Mouse (Mus musculus): ENCODE data around the gene Slc9a9. TPM values are rescaled to one million over a fixed set of nuclear protein-coding genes. Genes with fewer than 3 reads are reported as not detected.
A peak's percentile ranks its signal among the peaks of the same experiment; 100 is the strongest.

Slc9a9 gene
- polyA plus RNA-seq, 1 experiment: 8.9 TPM

- H3K27ac ChIP-seq (ENCODE audit: insufficient read depth, low read length): no peak overlapping the region
- WGBS: 84% methylated on average over 2 of the region's 2 CpGs
- no peak for DNase-seq
Measured at GRCm38 (mm10) chr9:94686380-94686779, 16.7 kb downstream of the Slc9a9 start.

GRCm38 (mm10) chr9:94687203-94687859 lies 17.6 kb downstream of the Slc9a9 start:
- Histone ChIP-seq H3K27ac (ENCODE audit: insufficient read depth, low read length) (no peak overlapping the region), H3K4me1 (ENCODE audit: control insufficient read depth, insufficient read depth, low read length) (peaks cover 2% of the 10 kb centered on the region), H3K4me3 (replicated peaks; ENCODE audit: insufficient read depth, low read depth, low read length) (no peak overlapping the region), H3K27me3 (ENCODE audit: control insufficient read depth, insufficient read depth, low read length) (no peaks in the 10 kb centered on the region)
- TF ChIP-seq CTCF (IDR thresholded peaks at IDR 0.05; ENCODE audit: borderline replicate concordance, insufficient read depth, low read depth, low read length) (no peak), POLR2A (IDR thresholded peaks at IDR 0.05; ENCODE audit: borderline replicate concordance, insufficient read depth, low read length) (no peak)
- WGBS: 100% methylated on average over 1 of the region's 1 CpGs
- DNase-seq: no peak

More at GRCm38 (mm10) chr9:94686380-94686779, 16.7 kb downstream of the Slc9a9 start:
- TF ChIP-seq POLR2A (IDR thresholded peaks at IDR 0.05; ENCODE audit: borderline replicate concordance, insufficient read depth, low read length) (no peak), CTCF (IDR thresholded peaks at IDR 0.05; ENCODE audit: borderline replicate concordance, insufficient read depth, low read depth, low read length) (no peak)
- Histone ChIP-seq H3K27me3 (ENCODE audit: control insufficient read depth, insufficient read depth, low read length) (no peaks in the 10 kb centered on the region), H3K4me3 (replicated peaks; ENCODE audit: insufficient read depth, low read depth, low read length) (no peak overlapping the region), H3K4me1 (ENCODE audit: control insufficient read depth, insufficient read depth, low read length) (no peaks in the 10 kb centered on the region; the same call in 1 of the 2 replicates)

GRCm38 (mm10) chr9:94691311-94692087 lies 21.8 kb downstream of the Slc9a9 start:
- no peak overlapping the region for H3K27ac ChIP-seq (ENCODE audit: insufficient read depth, low read length)
- WGBS: 82% methylated on average over 10 of the region's 10 CpGs

GRCm38 (mm10) chr9:94692122-94692521 lies 22.4 kb downstream of the Slc9a9 start:
- H3K4me3 ChIP-seq (replicated peaks; ENCODE audit: insufficient read depth, low read depth, low read length): no peak overlapping the region
- DNase-seq: peak in 1 of 2 experiments; percentile 29
- H3K27ac ChIP-seq (ENCODE audit: insufficient read depth, low read length): no peak overlapping the region
- H3K27me3 ChIP-seq (ENCODE audit: control insufficient read depth, insufficient read depth, low read length): no peaks in the 10 kb centered on the region
- no peak for TF ChIP-seq CTCF (IDR thresholded peaks at IDR 0.05; ENCODE audit: borderline replicate concordance, insufficient read depth, low read depth, low read length)
- no peak for TF ChIP-seq POLR2A (IDR thresholded peaks at IDR 0.05; ENCODE audit: borderline replicate concordance, insufficient read depth, low read length)
- 10% methylated on average over 7 of the region's 7 CpGs for WGBS
- H3K4me1 ChIP-seq (ENCODE audit: control insufficient read depth, insufficient read depth, low read length): peaks cover 5% of the 10 kb centered on the region

More at GRCm38 (mm10) chr9:94691311-94692087, 21.8 kb downstream of the Slc9a9 start:
- H3K27me3 ChIP-seq (ENCODE audit: control insufficient read depth, insufficient read depth, low read length): no peaks in the 10 kb centered on the region
- no peak for DNase-seq
- TF ChIP-seq POLR2A (IDR thresholded peaks at IDR 0.05; ENCODE audit: borderline replicate concordance, insufficient read depth, low read length) (no peak), CTCF (IDR thresholded peaks at IDR 0.05; ENCODE audit: borderline replicate concordance, insufficient read depth, low read depth, low read length) (no peak)
- peaks cover 5% of the 10 kb centered on the region for H3K4me1 ChIP-seq (ENCODE audit: control insufficient read depth, insufficient read depth, low read length)
- H3K4me3 ChIP-seq (replicated peaks; ENCODE audit: insufficient read depth, low read depth, low read length): no peak overlapping the region

GRCm38 (mm10) chr9:94694243-94694642 lies 24.5 kb downstream of the Slc9a9 start:
- Histone ChIP-seq H3K4me1 (ENCODE audit: control insufficient read depth, insufficient read depth, low read length) (peaks cover 5% of the 10 kb centered on the region), H3K27ac (ENCODE audit: insufficient read depth, low read length) (no peak overlapping the region), H3K4me3 (replicated peaks; ENCODE audit: insufficient read depth, low read depth, low read length) (no peak overlapping the region), H3K27me3 (ENCODE audit: control insufficient read depth, insufficient read depth, low read length) (no peaks in the 10 kb centered on the region)
- WGBS: 90% methylated on average over 4 of the region's 4 CpGs
- TF ChIP-seq CTCF (IDR thresholded peaks at IDR 0.05; ENCODE audit: borderline replicate concordance, insufficient read depth, low read depth, low read length): no peak
- no peak for TF ChIP-seq POLR2A (IDR thresholded peaks at IDR 0.05; ENCODE audit: borderline replicate concordance, insufficient read depth, low read length)
- DNase-seq: no peak

GRCm38 (mm10) chr9:94694983-94695382 lies 25.3 kb downstream of the Slc9a9 start:
- WGBS: 89% methylated on average over 3 of the region's 3 CpGs
- no peak for DNase-seq
- Histone ChIP-seq H3K27me3 (ENCODE audit: control insufficient read depth, insufficient read depth, low read length) (no peaks in the 10 kb centered on the region), H3K27ac (ENCODE audit: insufficient read depth, low read length) (no peak overlapping the region), H3K4me3 (replicated peaks; ENCODE audit: insufficient read depth, low read depth, low read length) (no peak overlapping the region), H3K4me1 (ENCODE audit: control insufficient read depth, insufficient read depth, low read length) (peaks cover 5% of the 10 kb centered on the region)
- TF ChIP-seq CTCF (IDR thresholded peaks at IDR 0.05; ENCODE audit: borderline replicate concordance, insufficient read depth, low read depth, low read length) (no peak), POLR2A (IDR thresholded peaks at IDR 0.05; ENCODE audit: borderline replicate concordance, insufficient read depth, low read length) (no peak)

GRCm38 (mm10) chr9:94696539-94697079 lies 26.9 kb downstream of the Slc9a9 start:
- no peak for TF ChIP-seq CTCF (IDR thresholded peaks at IDR 0.05; ENCODE audit: borderline replicate concordance, insufficient read depth, low read depth, low read length)
- TF ChIP-seq POLR2A (IDR thresholded peaks at IDR 0.05; ENCODE audit: borderline replicate concordance, insufficient read depth, low read length): no peak
- Histone ChIP-seq H3K4me1 (ENCODE audit: control insufficient read depth, insufficient read depth, low read length) (peaks cover 14% of the 10 kb centered on the region), H3K4me3 (replicated peaks; ENCODE audit: insufficient read depth, low read depth, low read length) (no peak overlapping the region), H3K27ac (ENCODE audit: insufficient read depth, low read length) (no peak overlapping the region), H3K27me3 (ENCODE audit: control insufficient read depth, insufficient read depth, low read length) (no peaks in the 10 kb centered on the region)
- WGBS: 84% methylated on average over 9 of the region's 9 CpGs
- no peak for DNase-seq

Measured in cerebellum, adult 2 months (tissue).